Mouse (Mus musculus) hindlimb bud, embryonic 11.5 days (tissue): ENCODE data around the gene Adam10.

Source experiments
- DNase-seq: peaks from one replicate; pipeline ENCODE4 v3.0.0-alpha.2; 2012; ENCODE audit warnings: low read depth, low spot score; ENCODE audit errors: extremely low spot score

The Adam10 gene

DNA sequence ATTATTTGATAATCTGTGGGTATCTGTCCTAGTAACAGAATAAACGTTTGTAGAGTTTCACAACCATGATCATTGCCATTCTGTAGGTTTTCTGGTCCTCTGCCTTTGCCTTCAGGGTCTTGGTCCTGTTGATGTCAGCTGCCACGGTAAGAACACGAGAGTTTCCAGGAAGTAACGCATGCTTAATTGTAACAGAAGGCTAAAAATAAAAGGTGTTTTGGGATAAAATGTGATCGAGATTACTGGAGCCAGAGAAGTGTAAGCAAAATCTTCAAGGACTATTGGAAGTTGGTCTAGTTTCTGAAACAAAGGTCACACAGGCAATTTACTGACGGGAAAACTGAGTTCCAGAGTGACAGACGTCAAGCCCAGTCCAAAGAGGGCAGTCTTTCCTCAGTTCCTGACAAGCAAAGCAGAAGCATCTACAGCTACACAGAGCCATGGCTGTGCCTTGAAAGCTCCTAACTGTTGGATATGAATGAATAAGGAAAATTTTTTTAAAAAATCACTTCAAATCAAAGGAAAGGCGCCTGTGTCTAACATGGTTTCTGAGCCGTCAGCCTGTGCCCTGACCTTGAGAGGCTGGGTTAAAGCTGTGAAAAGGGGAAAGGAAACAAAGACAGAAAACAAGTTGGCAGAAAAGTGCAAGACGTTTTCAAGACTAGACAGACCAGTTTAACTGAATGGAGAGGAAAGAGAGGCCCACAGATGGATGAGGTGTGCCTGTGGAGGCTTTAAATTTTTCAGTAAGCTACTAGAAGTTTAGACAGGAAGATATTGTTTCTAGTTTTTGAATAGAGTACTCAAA, 6.8 kb upstream of the Adam10 start:
- DNase-seq: no peak

DNA sequence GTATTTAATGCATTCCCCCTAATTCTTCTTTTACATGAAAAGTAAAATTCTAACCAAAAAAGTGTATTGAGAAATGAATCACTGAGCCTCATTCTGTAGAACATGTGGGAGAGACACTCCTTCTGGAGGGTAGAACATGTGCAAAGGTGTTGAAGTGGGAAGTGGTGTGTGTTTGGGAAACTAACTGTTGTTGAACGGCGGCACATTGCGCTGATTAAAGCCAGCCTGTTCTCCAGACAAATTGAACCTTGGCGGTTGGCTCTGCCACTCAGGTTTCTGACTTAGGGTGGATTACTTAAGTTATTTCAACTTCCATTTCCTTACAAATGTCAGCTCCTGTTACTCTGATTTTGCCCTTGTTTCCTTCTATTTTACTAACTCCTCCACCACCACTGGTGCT, 5.1 kb upstream of the Adam10 start:
- DNase-seq: no peak

DNA sequence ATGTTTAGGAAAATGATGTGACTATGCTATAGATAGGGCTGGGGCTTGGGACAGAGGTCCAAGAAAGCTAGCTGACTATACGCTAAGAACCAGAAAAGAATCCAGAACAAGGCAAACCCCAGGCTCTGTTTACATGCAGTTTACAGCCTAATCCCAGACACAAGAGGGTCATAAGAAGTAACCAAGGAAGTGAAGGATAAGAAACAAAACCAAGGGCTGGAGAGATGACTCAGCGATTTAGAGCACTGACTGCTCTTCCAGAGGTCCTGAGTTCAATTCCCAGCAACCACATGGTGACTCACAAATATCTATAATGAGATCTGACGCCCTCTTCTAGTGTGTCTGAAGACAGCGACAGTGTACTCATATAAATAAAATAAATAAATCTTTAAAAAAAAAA, 3.7 kb upstream of the Adam10 start:
- DNase-seq: no peak

- no peak for DNase-seq
These were observed 2.8 kb upstream of the Adam10 start for GRCm38 (mm10) chr9:70675961-70676360.

DNA sequence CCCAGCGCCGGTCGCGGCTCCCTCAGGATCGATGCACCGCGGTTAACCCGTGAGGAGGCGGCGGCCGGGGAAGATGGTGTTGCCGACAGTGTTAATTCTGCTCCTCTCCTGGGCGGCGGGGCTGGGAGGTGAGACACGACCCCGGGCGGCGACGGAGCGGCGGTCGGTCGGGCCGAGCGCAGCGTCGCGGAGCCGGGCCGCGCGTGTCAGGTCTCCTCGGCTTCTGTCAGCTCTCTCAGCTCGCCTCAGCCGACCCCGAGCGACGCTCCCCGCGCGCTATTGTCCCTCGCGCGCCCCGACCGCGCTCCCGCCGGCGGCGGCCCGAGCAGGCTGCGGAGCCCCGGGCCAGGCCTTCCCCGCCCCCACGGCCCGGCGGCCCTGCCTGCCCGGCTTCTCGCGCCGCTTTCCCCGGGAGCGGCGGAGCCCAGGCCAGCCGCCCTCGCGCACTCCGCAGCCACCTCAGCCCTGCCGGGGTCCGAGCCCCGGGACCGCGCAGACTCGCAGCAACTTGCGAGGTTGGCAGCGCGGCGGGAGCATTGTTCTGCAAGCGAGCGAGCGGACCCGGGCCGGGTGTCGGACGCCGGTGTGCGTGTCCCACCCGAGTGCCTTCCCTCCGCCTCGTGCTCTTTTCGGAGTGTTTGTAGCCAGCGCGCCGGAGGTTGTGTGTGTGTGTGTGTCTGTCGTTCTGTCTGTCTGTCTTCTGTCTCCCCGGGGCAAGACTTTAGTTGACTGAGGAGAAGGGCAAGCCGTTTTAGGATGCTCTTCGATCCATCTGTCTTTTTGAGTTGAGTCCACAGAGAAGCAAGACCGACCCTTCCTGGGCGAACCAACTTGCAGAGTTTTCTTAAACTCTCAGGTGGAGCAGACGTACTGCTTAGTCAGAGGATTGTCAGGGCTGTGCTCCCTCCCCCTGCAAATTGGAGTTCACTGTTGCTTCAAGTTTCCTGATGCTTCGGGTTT, 615 bp downstream of the Adam10 start:
- no peak for DNase-seq

GRCm38 (mm10) chr9:70682202-70682601, 3.4 kb downstream of the Adam10 start:
- DNase-seq: no peak

DNA sequence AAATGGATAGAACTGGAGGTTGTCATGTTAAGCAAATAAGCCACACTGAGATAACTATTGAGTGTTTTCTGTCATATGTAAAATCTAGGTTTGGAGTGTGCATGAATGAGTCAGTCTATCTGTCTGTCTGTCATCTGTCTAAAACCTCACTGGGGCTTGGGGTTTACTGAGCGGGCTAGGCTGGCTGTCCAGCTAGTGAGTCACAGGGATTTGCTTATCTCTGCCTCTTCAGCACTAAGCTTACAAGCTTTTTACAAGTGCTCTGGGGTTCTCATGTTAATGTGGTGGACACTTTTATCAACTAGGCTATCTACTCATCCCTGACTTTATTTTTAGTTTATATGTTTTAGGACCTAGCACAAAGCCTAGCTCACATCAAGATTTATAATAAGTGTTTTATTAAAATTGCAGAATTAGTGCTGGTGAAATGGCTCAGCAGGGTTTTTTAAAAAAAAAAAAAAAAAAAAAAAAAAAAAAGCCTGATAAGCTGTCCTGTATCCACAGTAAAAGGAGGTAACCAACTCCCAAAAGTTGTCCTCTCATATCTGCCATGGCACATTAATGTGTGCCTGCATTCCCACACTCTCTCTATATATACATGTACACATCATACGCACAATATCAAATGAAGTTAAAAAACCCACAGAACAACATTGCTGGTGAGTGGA, 9.6 kb downstream of the Adam10 start:
- DNase-seq: no peak

GRCm38 (mm10) chr9:70689926-70690325, 11.1 kb downstream of the Adam10 start:
- DNase-seq: no peak

DNA sequence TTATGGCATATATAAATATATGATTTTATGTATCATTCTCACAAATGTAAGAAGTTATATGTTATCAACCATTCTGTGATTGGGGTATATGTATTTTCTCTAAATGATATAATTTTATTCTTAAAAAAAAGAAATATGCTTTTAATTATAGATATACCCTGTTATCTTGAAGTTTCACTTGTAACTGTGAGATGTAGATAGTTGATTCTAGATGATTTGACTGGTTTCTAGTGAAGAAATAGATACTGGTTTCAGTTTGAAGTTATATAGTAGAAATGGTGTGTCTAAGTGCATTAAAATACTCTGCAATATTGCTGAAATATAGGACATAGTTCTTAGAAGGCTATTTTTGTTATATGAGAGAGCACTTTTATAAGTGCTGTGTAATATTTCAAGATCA, 11.8 kb downstream of the Adam10 start:
- DNase-seq: no peak

- no peak for DNase-seq
These were observed 13.2 kb downstream of the Adam10 start for GRCm38 (mm10) chr9:70691772-70692693.

DNA sequence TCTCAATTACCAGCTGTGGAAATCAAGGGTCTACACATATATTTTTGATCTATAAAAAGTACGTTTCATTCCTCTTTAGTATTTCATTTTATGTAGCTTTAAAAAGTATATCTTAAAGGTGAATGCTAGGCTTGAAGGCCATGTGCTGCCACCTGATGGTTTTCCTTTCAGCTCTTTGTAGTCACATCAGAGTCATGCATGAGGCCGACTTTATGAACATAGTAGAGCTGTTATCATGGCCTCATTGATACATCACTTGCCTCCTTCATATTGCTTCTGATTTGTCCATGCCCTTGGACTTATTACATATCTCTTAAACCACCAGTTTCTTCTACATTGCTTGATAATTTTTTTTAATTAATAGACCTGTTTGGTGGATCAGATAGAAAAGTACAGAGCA, 16.9 kb downstream of the Adam10 start:
- no peak for DNase-seq

DNA sequence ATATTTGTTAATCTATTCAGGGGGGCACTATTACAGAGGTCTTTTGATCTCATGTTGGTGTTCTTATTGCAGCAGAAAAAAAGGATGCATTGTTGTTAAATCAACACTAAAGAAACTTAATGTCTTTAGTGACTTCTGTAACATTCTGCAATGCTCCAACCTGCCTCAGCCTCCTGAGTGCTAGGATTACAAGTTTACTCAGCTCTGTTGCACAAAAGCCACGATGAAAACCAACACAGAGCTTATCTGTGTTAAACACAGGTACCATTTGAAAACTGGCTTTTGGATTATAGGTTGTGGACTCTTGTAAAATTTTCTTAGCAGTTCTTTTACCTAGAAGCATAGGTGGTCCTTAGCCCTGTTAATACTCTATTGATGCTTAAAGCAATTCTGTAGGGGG, 19.3 kb downstream of the Adam10 start:
- DNase-seq: no peak

- DNase-seq: no peak
These were observed 24.9 kb downstream of the Adam10 start for GRCm38 (mm10) chr9:70703597-70704203.

- DNase-seq: no peak
These were observed 27.6 kb downstream of the Adam10 start for GRCm38 (mm10) chr9:70706444-70706843.

GRCm38 (mm10) chr9:70729544-70729943, 50.7 kb downstream of the Adam10 start:
- no peak for DNase-seq

GRCm38 (mm10) chr9:70731079-70731478, 52.3 kb downstream of the Adam10 start:
- DNase-seq: no peak

GRCm38 (mm10) chr9:70733208-70733607, 54.4 kb downstream of the Adam10 start:
- DNase-seq: no peak

GRCm38 (mm10) chr9:70739998-70740397, 61.2 kb downstream of the Adam10 start:
- no peak for DNase-seq

DNA sequence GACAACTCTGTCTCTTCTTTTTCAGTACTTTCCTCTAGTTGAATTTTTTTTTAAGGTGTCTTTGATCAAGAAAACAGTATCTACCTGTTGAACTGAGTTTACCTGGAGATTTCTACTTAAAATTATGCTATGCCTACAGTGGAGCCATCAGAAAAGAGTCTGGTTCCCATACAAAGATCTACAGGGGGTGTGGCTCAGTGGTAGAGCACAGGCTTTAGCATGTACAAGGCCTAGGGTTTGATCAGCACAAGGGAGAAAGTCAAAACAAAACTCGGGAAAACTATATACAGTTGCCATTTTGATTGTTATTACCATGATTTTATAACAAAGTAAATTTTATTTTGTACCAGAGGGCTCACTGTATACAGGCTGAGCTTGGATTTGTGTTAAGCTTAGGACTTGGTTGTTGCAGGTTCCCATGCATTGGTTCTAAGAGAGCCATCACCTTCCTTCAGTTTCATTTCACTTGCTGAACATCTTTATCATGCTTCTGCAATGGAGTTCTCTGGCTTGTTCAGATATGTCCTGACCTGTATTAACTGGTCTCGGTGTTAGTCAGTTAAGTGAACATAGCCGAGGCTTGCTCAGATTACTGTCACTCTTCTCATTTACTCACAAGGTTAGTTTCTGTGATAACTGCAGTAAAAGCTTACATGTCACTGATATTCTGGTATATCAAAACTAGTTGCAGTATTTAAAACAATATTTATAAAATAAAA, 72.9 kb downstream of the Adam10 start:
- no peak for DNase-seq
